Mouse (Mus musculus) embryonic facial prominence, embryonic 15.5 days (tissue): Measurements from ENCODE around the gene Kiz. TPM values are rescaled to one million over a fixed set of nuclear protein-coding genes. Genes with fewer than 3 reads are reported as not detected.

ENCODE experiments used
- ATAC-seq: fragments of 200-750 bp; cut with Nextera tagmentation; 2 replicates; pipeline ENCODE4 v1.8.0; 2017; ENCODE audit warnings: low read depth, moderate TSS enrichment; ENCODE audit not compliant: insufficient number of reproducible peaks, low FRiP score, low TSS enrichment
- H3K27ac ChIP-seq: fragments of 300-500 bp; sonication (generic); replicated peaks from 2 replicates; pipeline ENCODE4 v1.5.1; 2015; ENCODE audit warnings: mild to moderate bottlenecking, inconsistent platforms
- H3K27me3 ChIP-seq: fragments of 300-500 bp; sonication (generic); 2 replicates; pipeline ENCODE4 v1.6.1; 2015; ENCODE audit warnings: inconsistent platforms
- H3K36me3 ChIP-seq: fragments of 300-500 bp; sonication (generic); 2 replicates; pipeline ENCODE4 v1.6.1; 2015; ENCODE audit warnings: mild to moderate bottlenecking, inconsistent platforms
- H3K4me1 ChIP-seq: fragments of 300-500 bp; sonication (generic); 2 replicates; pipeline ENCODE4 v1.6.1; 2015; ENCODE audit warnings: inconsistent platforms
- H3K4me2 ChIP-seq: fragments of 300-500 bp; sonication (generic); replicated peaks from 2 replicates; pipeline ENCODE4 v1.6.1; 2015; ENCODE audit warnings: mild to moderate bottlenecking, inconsistent platforms
- H3K4me3 ChIP-seq: fragments of 300-500 bp; sonication (generic); replicated peaks from 2 replicates; pipeline ENCODE4 v1.5.1; 2015; ENCODE audit warnings: mild to moderate bottlenecking, inconsistent platforms
- H3K9ac ChIP-seq: fragments of 300-500 bp; sonication (generic); 2 replicates; pipeline ENCODE4 v1.6.1; 2015; ENCODE audit warnings: inconsistent platforms
- H3K9me3 ChIP-seq: fragments of 300-500 bp; sonication (generic); replicated peaks from 2 replicates; pipeline ENCODE4 v1.6.1; 2016; ENCODE audit warnings: inconsistent platforms
- WGBS: fragments of 180-500 bp; shearing (Covaris S2); methylation state at CpG from one replicate; pipeline ENCODE4 v1.1.7; 2015; 5-methylcytosine and 5-hydroxymethylcytosine counted together
- polyA plus RNA-seq: library from polyadenylated mRNA; unstranded; fragments of >200 nt; fragmentation: Nextera tagmentation; extraction: Ambion mirVana; gene quantifications from 2 replicates; pipeline ENCODE4 v1.2.1, GENCODE M21; 2015

Kiz gene
- polyA plus RNA-seq, 1 experiment from 2014 or later, result 32.8 TPM

DNA sequence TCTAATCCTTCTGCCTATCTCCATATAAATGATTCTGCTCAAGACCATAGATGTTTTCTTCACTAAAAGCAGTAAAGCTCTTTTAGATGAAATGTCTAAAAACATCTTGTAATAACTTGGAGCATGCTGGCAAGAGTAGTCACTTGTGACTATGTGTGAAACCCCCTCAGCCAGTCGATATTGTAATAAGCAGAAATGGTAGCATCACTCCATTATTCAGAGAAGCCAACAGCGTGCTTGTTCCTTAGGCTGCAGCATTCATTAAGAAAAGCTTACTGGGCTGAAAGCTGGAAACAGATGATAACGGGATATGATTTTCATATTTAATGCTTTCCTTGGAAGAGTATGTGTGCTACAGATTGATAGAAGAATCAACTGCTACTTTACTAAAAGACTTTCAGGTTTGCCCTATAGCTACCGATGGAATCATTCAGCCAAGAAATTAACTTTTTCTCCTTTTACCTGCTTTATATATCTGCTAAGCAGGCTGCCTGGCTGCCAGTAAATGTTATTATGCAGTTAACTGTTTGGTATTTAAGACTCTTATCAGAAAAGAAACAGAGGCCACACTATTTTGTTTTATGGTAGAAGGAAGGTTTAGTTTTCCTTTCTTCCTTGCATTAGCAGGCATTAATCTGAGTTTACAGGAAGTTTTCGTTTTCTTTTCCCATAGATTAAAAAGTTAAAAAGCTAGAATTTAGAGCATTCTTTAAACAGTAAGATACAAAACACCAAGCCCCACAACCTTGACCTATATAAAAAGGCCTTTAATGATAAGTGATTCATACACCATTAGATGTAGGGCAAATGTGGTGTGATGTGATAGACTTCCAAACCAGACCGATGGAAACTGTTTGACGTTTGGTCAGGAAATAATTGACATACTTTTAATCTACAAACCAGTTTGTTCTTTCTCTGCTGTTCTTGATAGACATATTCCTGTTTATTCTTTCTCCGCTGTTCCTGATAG lies 15.9 kb downstream of the Kiz start:
- no peaks in the 10 kb centered on the region for H3K36me3 ChIP-seq
- H3K27ac ChIP-seq, result no peak overlapping the region
- no peak overlapping the region for H3K4me3 ChIP-seq
- WGBS, result 84% methylated on average over 8 of the region's 8 CpGs
- H3K9ac ChIP-seq, result no peak overlapping the region
- no peak overlapping the region for H3K4me2 ChIP-seq
- H3K9me3 ChIP-seq, result no peaks in the 10 kb centered on the region
- ATAC-seq, result no peak
- no peaks in the 10 kb centered on the region for H3K4me1 ChIP-seq
- H3K27me3 ChIP-seq, result no peaks in the 10 kb centered on the region

DNA sequence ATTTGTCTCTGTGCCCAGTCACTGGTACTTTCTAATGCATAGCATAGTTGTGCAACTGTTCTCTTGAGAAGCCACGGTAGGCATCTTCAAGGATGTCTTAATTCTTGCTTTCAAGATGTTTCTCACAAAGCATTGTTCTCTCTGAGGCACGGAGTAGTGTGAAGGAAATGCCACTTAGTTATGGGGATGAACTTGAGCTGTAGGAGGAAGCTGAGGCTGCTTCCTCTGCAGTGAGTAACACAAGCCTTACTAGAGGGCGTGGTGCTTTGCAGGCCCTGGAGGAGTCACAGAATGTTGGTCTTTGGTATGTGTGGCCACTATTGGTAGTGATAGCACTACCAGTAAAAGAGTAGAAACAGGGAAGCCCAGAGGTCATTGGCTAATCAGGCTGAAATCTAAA lies 17.0 kb downstream of the Kiz start:
- Histone ChIP-seq H3K27me3 (no peaks in the 10 kb centered on the region), H3K9me3 (no peaks in the 10 kb centered on the region), H3K27ac (no peak overlapping the region), H3K4me3 (no peak overlapping the region), H3K4me2 (no peak overlapping the region), H3K4me1 (no peaks in the 10 kb centered on the region), H3K9ac (no peak overlapping the region), H3K36me3 (no peaks in the 10 kb centered on the region)
- 57% methylated on average over 3 of the region's 3 CpGs for WGBS
- ATAC-seq, result no peak

DNA sequence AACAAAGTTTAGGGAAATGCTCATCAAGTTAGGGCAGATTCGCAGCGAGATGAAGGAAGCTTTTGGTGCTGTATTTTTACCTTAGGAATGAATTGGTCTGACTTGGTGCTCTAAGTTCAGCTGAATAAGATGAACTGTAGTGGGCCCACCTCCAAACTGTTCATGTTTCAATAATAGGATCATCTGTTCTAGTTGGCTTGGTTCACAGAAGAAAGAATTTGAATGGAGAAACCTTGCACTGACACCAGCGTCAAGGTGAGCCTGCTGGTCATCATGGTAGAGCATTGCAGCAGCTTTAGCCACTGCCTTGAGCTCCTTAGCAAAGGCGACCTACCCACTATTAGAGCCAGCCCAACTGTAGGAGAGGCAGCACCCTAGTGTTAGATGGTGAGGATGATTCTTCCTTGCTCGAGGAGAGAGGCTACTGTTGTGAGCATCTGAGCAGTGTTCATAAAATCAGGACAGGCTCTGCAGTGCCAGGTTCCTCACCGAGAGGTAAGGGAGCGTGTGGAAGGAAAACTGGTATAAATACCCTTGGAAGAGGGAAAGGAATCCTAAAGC lies 18.3 kb downstream of the Kiz start:
- Histone ChIP-seq H3K4me1 (no peaks in the 10 kb centered on the region), H3K9ac (no peak overlapping the region), H3K4me2 (no peak overlapping the region), H3K27me3 (no peaks in the 10 kb centered on the region), H3K36me3 (no peaks in the 10 kb centered on the region), H3K27ac (no peak overlapping the region), H3K9me3 (no peaks in the 10 kb centered on the region), H3K4me3 (no peak overlapping the region)
- no peak for ATAC-seq
- 89% methylated on average over 7 of the region's 7 CpGs for WGBS

DNA sequence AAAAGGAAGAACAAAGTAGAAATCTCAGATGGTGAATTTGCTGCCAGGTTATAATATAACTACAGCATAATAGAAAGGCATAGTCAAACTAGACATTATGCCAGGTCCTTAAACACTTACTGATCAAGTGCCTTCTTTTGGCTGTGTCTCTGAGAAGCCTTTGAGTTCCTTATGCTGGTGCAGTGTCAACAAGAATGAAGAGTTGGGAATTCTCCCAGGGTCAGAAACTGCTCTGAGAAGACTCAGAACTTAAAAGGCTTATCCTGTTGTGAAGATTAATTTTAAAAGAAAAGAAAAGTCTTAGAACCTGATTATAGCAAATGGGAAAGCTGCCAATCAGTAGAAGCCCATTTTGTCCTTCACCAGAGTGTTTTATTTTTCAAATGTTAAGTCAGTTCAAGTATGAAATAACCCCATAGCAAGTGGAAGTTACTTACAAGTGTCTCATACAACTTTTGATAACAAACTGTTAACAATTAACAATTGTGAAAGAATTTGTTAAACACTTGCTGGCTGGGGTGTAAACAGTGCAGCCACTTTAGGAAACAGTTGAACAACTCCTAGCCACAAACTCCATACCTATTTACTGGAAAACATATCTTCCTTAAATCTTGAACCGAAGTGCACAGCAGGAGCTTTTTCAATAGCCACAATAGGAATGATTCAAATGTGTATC lies 21.9 kb downstream of the Kiz start:
- H3K27me3 ChIP-seq, result no peaks in the 10 kb centered on the region
- no peak overlapping the region for H3K27ac ChIP-seq
- H3K4me2 ChIP-seq, result no peak overlapping the region
- ATAC-seq, result no peak
- 85% methylated on average over 1 of the region's 1 CpGs for WGBS
- no peaks in the 10 kb centered on the region for H3K4me1 ChIP-seq
- H3K9me3 ChIP-seq, result no peaks in the 10 kb centered on the region
- H3K36me3 ChIP-seq, result no peaks in the 10 kb centered on the region
- no peak overlapping the region for H3K4me3 ChIP-seq
- H3K9ac ChIP-seq, result no peak overlapping the region

DNA sequence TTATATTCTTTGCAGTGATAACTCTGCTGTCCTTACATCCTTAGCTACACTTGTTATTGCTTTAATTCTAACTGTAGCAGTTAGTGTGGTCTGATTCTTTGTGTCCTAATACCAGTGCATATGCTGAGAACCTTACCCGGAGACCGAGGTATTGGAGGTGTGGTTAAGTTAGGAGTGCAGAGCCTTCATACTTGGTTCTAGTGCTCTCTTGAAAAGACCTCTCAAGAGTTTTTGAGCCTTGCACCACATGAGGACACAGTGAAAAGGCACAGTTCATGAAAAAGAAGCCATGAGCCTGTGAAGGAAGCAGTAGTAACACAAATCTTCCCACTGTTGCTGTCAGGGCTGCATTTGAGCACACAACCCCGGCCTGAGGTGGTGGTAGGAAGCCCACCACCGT lies 26.0 kb downstream of the Kiz start:
- H3K27ac ChIP-seq, result no peak overlapping the region
- H3K4me2 ChIP-seq, result no peak overlapping the region
- no peaks in the 10 kb centered on the region for H3K4me1 ChIP-seq
- WGBS, result 91% methylated on average over 4 of the region's 4 CpGs
- H3K36me3 ChIP-seq, result no peaks in the 10 kb centered on the region
- no peak overlapping the region for H3K9ac ChIP-seq
- no peak overlapping the region for H3K4me3 ChIP-seq
- ATAC-seq, result no peak
- no peaks in the 10 kb centered on the region for H3K9me3 ChIP-seq
- H3K27me3 ChIP-seq, result no peaks in the 10 kb centered on the region

DNA sequence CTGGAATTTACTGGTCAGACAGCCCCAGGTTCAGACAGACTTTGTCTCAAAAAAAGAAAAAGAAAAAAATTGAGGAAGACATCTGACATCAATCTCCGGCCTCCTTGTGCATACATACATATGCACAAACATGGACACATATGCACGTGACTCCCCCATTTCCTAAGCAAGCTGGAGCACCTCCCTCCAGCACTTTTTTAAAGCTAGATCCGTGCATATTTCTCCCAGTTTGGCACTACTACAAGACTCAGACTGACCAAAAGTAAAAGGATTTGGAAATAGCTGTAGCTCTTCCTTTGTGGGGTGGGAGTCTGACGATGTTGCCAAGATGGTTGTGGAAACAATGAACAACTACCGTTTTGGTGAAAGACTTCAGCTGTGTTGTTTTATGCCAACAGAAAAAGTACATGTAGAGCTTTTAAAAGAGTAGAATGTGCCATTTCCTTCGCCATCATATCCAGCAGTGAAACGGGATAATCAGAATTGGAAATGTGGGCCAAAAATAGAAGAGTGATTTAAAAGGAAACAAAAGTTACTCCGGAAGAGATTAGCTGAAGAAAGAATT lies 28.7 kb downstream of the Kiz start:
- H3K4me1 ChIP-seq, result no peaks in the 10 kb centered on the region
- H3K9ac ChIP-seq, result no peak overlapping the region
- 59% methylated on average over 8 of the region's 8 CpGs for WGBS
- H3K36me3 ChIP-seq, result no peaks in the 10 kb centered on the region
- H3K27ac ChIP-seq, result no peak overlapping the region
- H3K27me3 ChIP-seq, result no peaks in the 10 kb centered on the region
- no peaks in the 10 kb centered on the region for H3K9me3 ChIP-seq
- no peak for ATAC-seq
- no peak overlapping the region for H3K4me2 ChIP-seq
- no peak overlapping the region for H3K4me3 ChIP-seq

DNA sequence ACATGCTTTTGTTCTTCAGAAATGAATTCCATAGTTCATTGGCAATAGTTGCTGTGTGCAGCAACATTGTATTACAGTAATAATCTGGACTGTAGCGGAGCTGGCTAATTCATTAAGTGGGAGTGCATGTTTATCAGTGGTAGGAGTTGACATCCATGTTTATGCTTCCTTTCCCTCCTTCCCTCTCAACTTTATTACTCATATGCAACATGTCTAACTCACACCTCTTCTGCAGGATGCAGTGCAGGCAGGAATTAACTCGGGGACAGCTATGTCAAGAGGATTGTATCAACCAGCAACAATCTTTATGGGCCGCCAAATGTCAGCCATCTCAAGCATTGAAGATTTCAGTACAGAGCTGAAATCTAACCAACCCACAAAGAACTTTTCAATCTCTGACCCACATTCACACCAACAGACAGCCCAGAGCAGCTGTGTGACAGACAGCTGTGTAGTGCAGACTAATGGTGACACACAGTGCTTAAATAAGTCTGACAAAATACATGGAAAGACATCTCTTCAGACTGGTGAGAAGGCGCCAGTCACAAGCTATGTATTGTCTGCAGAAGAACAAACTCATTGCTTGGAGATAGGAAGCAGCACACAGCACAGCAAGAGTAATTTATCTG lies 33.2 kb downstream of the Kiz start:
- 86% methylated on average over 4 of the region's 4 CpGs for WGBS
- ATAC-seq, result no peak

DNA sequence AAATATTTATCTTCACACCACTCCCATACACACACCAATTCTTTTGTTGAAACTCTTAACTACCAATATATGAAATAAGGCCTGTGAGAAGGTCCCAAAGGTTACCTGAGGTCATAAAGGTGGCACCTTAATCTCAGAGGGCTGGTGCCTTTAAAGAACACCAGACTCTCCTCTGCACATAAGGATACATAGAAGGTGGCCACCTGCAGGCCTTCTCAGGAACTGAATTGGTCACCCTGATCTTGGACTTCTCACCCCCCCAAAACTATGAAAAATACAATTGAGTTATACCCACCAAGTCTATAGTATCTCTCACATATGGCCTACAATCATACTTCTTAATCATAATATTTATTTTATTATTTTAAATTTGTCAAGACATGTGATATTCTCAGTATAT lies 43.3 kb downstream of the Kiz start:
- Histone ChIP-seq H3K4me2 (no peak overlapping the region), H3K4me1 (no peaks in the 10 kb centered on the region)

More for the DNA sequence above, 33.2 kb downstream of the Kiz start:
- H3K36me3 ChIP-seq, result peaks cover 8% of the 10 kb centered on the region
- H3K4me1 ChIP-seq, result no peaks in the 10 kb centered on the region
- no peak overlapping the region for H3K4me2 ChIP-seq
- no peak overlapping the region for H3K27ac ChIP-seq
- no peaks in the 10 kb centered on the region for H3K9me3 ChIP-seq
- H3K27me3 ChIP-seq, result no peaks in the 10 kb centered on the region
- no peak overlapping the region for H3K4me3 ChIP-seq
- H3K9ac ChIP-seq, result no peak overlapping the region

DNA sequence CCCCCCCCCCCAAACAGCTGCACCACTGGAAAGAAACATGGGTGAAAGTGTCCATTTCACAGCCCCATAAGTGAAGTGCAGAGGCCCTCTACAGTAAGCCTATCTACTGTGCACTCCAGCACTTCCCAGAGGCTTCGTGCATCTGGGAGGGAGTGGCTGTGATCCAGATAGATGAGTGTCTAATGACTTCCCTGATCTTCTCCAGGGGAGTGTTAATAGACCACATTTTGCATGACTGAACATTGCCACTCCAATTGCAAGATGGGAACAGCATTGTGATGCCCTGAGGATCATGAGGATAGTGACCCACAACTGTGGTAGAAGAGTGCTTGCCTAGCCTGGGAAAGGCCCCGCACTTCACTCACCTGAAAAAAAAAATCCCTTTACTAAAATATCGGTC lies 60.4 kb downstream of the Kiz start:
- no peaks in the 10 kb centered on the region for H3K36me3 ChIP-seq
- no peaks in the 10 kb centered on the region for H3K27me3 ChIP-seq
- no peaks in the 10 kb centered on the region for H3K4me1 ChIP-seq
- no peak overlapping the region for H3K4me2 ChIP-seq
- H3K27ac ChIP-seq, result no peak overlapping the region
- no peaks in the 10 kb centered on the region for H3K9me3 ChIP-seq
- no peak overlapping the region for H3K4me3 ChIP-seq
- no peak for ATAC-seq
- H3K9ac ChIP-seq, result no peak overlapping the region
- 89% methylated on average over 3 of the region's 3 CpGs for WGBS

More for the DNA sequence above, 43.3 kb downstream of the Kiz start:
- Histone ChIP-seq H3K27me3 (no peaks in the 10 kb centered on the region), H3K36me3 (no peaks in the 10 kb centered on the region), H3K27ac (no peak overlapping the region), H3K9ac (no peak overlapping the region), H3K4me3 (no peak overlapping the region), H3K9me3 (no peaks in the 10 kb centered on the region)
- no peak for ATAC-seq

DNA sequence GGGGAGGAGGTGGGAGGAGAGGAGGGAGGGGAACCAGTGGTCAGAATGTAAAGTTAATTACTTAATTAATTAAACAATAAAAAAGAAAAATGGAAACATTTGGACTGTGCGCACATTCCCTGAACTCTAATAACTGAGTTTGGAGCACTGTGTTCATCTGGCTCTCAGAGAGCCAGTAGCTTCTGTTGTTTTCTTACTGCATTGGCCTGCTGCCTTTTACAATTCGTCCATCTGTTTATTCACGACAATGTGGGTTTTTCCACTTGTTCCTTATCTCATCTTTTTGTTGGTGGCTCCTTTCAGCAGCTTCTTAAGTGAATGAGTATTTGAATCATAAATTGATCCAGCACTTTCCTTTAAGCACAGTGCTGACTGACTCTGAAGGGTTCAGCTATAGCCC lies 62.1 kb downstream of the Kiz start:
- Histone ChIP-seq H3K27me3 (no peaks in the 10 kb centered on the region), H3K9me3 (no peaks in the 10 kb centered on the region), H3K27ac (no peak overlapping the region), H3K9ac (no peak overlapping the region), H3K4me3 (no peak overlapping the region), H3K36me3 (no peaks in the 10 kb centered on the region), H3K4me2 (no peak overlapping the region), H3K4me1 (no peaks in the 10 kb centered on the region)
- WGBS, result 78% methylated on average over 3 of the region's 3 CpGs
- no peak for ATAC-seq
